Comparison of ENCODE assay signal across 8 mouse cellular contexts in the genomic region with DNA sequence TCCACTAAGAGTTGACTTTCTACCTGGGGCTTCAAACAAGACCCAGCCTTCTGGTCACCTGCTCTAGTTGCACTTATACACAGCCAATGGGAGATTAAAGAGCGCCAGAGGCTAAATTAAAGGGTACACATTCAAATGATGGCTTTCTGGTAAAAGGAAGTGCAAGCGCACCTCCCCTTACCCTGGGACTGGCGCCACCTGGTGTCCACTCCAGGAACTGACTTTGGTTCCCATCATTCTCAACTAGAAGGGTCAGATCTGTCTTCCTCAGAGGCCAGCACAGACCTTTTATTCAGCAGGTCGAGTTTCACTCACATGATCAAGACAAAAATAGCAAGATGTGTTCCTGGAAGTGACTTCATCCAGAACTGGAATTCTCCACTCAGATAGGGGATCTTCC.
DNase-seq lines count a peak whose midpoint lies in the region; ATAC-seq lines count a peak whose summit lies in the region.

No protein-coding gene starts in this region.

- 37% methylated on average over 4 of the region's 4 CpGs for WGBS in heart, embryonic 12.5 days
- 51% methylated on average over 4 of the region's 4 CpGs for WGBS in limb, embryonic 11.5 days

- peak; percentile 58 for DNase-seq in heart, adult 8-10 months (ENCODE audit: low spot score)
- DNase-seq in B cell, adult 2 months = peak; percentile 85 to 86
- DNase-seq in adrenal gland, adult 2 months = peak; percentile 56
- DNase-seq in forelimb bud, embryonic 11.5 days (ENCODE audit: low read depth, low spot score) = peak; percentile 35
- peak; percentile 74 for DNase-seq in limb, embryonic 11.5 days (ENCODE audit: low spot score)
- DNase-seq in skeletal muscle tissue, adult 2 months (ENCODE audit: low read depth, low spot score) = peak; percentile 12

- peaks cover 7% of the 10 kb centered on the region for H3K9me3 ChIP-seq in heart, embryonic 12.5 days (replicated peaks)
- H3K9me3 ChIP-seq in limb, embryonic 11.5 days (ENCODE audit: control insufficient read depth, low read length) = no peaks in the 10 kb centered on the region

- no peak for ATAC-seq in heart, embryonic 12.5 days (ENCODE audit: insufficient number of reproducible peaks, low FRiP score)
- ATAC-seq in limb, embryonic 11.5 days (ENCODE audit: insufficient number of reproducible peaks, low FRiP score, low TSS enrichment, low read depth) = no peak
- no peak for ATAC-seq in frontal cortex, adult (ENCODE audit: low TSS enrichment)

- H3K4me3 ChIP-seq in heart, embryonic 12.5 days = no peak overlapping the region
- no peak overlapping the region for H3K4me3 ChIP-seq in limb, embryonic 11.5 days (ENCODE audit: low read depth, low read length)

- H3K27ac ChIP-seq in heart, embryonic 12.5 days (ENCODE audit: poor library complexity, severe bottlenecking) = no peak overlapping the region
- H3K27ac ChIP-seq in limb, embryonic 11.5 days (replicated peaks; ENCODE audit: low read depth, low read length) = no peak overlapping the region

- no peak overlapping the region for H3K4me2 ChIP-seq in heart, embryonic 12.5 days
- H3K4me2 ChIP-seq in limb, embryonic 11.5 days (ENCODE audit: low read depth, severe bottlenecking) = no peak overlapping the region

- H3K27me3 ChIP-seq in heart, embryonic 12.5 days (replicated peaks) = no peaks in the 10 kb centered on the region
- H3K27me3 ChIP-seq in limb, embryonic 11.5 days (ENCODE audit: control insufficient read depth, insufficient read depth, low read length) = no peaks in the 10 kb centered on the region

- H3K36me3 ChIP-seq in heart, embryonic 12.5 days = no peaks in the 10 kb centered on the region
- no peaks in the 10 kb centered on the region for H3K36me3 ChIP-seq in limb, embryonic 11.5 days (ENCODE audit: control insufficient read depth, insufficient read depth, low read length)

- H3K9ac ChIP-seq in heart, embryonic 12.5 days = no peak overlapping the region
- no peak overlapping the region for H3K9ac ChIP-seq in limb, embryonic 11.5 days (ENCODE audit: low read length)

- H3K4me1 ChIP-seq in heart, embryonic 12.5 days (replicated peaks) = peaks cover 10% of the 10 kb centered on the region
- peaks cover 7% of the 10 kb centered on the region; the same call in 1 of the 2 replicates for H3K4me1 ChIP-seq in limb, embryonic 11.5 days (ENCODE audit: control insufficient read depth, insufficient read depth, low read length)

Comparison
In these comparisons a context has a peak if more than half of its experiments do, and no peak if none do; other contexts are left out.
1. DNase-seq: peak in every context shown above with its lines; median percentile 86 in B cell, adult 2 months; 74 in limb, embryonic 11.5 days; 58 in heart, adult 8-10 months; 56 in adrenal gland, adult 2 months; 35 in forelimb bud, embryonic 11.5 days; 12 in skeletal muscle tissue, adult 2 months.